Mouse (Mus musculus) heart, postnatal 25 days (tissue): Measurements from ENCODE around the gene Dnajb6. TPM values are rescaled to one million over a fixed set of nuclear protein-coding genes. Genes with fewer than 3 reads are reported as not detected.
"Not testable (repeated sequence)": the region's sequence is repeated elsewhere in the genome, so short reads cannot be mapped to it uniquely, and the experiment has no call there.

Experiments
- DNase-seq: peaks from one replicate; pipeline ENCODE4 v3.0.0; 2022; ENCODE audit warnings: low spot score
- intact Hi-C: fragments of 180-260 bp; cut with DNase I; formaldehyde crosslinking; loops from one replicate; pipeline ENCODE4 v1.15.1; 2025
- total RNA-seq, 2 experiments: library from RNA; stranded (reverse); gene quantifications; 2 replicates each; pipeline ENCODE4 v1.2.3; 2021

Dnajb6 gene
- total RNA-seq, 2 experiments from 2014 or later: 64.7 to 68.7 TPM

- intact Hi-C loops: no loop called here
- DNase-seq: no peak
Measured at GRCm38 (mm10) chr5:29752894-29753293, 17.4 kb downstream of the Dnajb6 start.

- intact Hi-C loops: no loop called here
- DNase-seq: no peak
Measured at GRCm38 (mm10) chr5:29759318-29759717, 23.8 kb downstream of the Dnajb6 start.

GRCm38 (mm10) chr5:29770935-29771334 lies 35.4 kb downstream of the Dnajb6 start:
- no peak for DNase-seq
- intact Hi-C loops: no loop called here

GRCm38 (mm10) chr5:29772038-29772437 lies 36.5 kb downstream of the Dnajb6 start:
- DNase-seq: no peak
- intact Hi-C loops: no loop called here

- intact Hi-C loops: no loop called here
- DNase-seq: no peak
Measured at GRCm38 (mm10) chr5:29772651-29773330, 37.3 kb downstream of the Dnajb6 start.

GRCm38 (mm10) chr5:29773460-29774150 lies 38.1 kb downstream of the Dnajb6 start:
- no peak for DNase-seq
- intact Hi-C loops: no loop called here

GRCm38 (mm10) chr5:29775437-29775836 lies 39.9 kb downstream of the Dnajb6 start:
- intact Hi-C loops: no loop called here
- DNase-seq: no peak

- no peak for DNase-seq
- intact Hi-C loops: no loop called here
Measured at GRCm38 (mm10) chr5:29778029-29778428, 42.5 kb downstream of the Dnajb6 start.

GRCm38 (mm10) chr5:29779733-29780132 lies 44.2 kb downstream of the Dnajb6 start:
- intact Hi-C loops, DNase-seq: not testable (repeated sequence)

GRCm38 (mm10) chr5:29782261-29782660 lies 46.8 kb downstream of the Dnajb6 start:
- DNase-seq: no peak
- intact Hi-C loops: no loop called here

GRCm38 (mm10) chr5:29784906-29785305 lies 49.4 kb downstream of the Dnajb6 start:
- intact Hi-C loops, DNase-seq: not testable (repeated sequence)

GRCm38 (mm10) chr5:29785953-29786352 lies 50.5 kb downstream of the Dnajb6 start:
- intact Hi-C loops: not testable (repeated sequence)

GRCm38 (mm10) chr5:29794933-29795332 lies 59.4 kb downstream of the Dnajb6 start:
- DNase-seq, intact Hi-C loops: not testable (repeated sequence)

More at GRCm38 (mm10) chr5:29785953-29786352, 50.5 kb downstream of the Dnajb6 start:
- not testable (repeated sequence) for DNase-seq

GRCm38 (mm10) chr5:29808940-29809339 lies 73.5 kb downstream of the Dnajb6 start:
- DNase-seq: no peak
- intact Hi-C loops: no loop called here

- intact Hi-C loops, DNase-seq: not testable (repeated sequence)
Measured at GRCm38 (mm10) chr5:29811377-29811921, 76.0 kb downstream of the Dnajb6 start.

GRCm38 (mm10) chr5:29816523-29817242 lies 81.2 kb downstream of the Dnajb6 start:
- DNase-seq: no peak

GRCm38 (mm10) chr5:29817400-29817799 lies 81.9 kb downstream of the Dnajb6 start:
- intact Hi-C loops: no loop called here
- peak; percentile 6 for DNase-seq

More at GRCm38 (mm10) chr5:29816523-29817242, 81.2 kb downstream of the Dnajb6 start:
- intact Hi-C loops: no loop called here

GRCm38 (mm10) chr5:29818287-29818686 lies 82.8 kb downstream of the Dnajb6 start:
- DNase-seq: no peak
- intact Hi-C loops: no loop called here

- DNase-seq: no peak
- intact Hi-C loops: loop anchor here (1.0 to 10.0 kb wide), 4 partner anchors 189 to 288 kb away; partner anchors contain the start of genes Il6 and Tyms
Measured at GRCm38 (mm10) chr5:29824796-29825195, 89.3 kb downstream of the Dnajb6 start.

GRCm38 (mm10) chr5:29826780-29827179 lies 91.3 kb downstream of the Dnajb6 start:
- intact Hi-C loops: loop anchor here (5.0 to 10.0 kb wide), 3 partner anchors 248 to 286 kb away; partner anchors contain the start of gene Tyms
- peak; percentile 55 for DNase-seq
